Mouse (Mus musculus) lung, adult 2 months (tissue): ENCODE data around the gene Rgs1.

Experiments used
- CTCF ChIP-seq: fragments of 200-500 bp; IDR thresholded peaks from 2 replicates; pipeline ENCODE4 v1.5.1; 2011; ENCODE audit warnings: mild to moderate bottlenecking, low read length, control low read depth; ENCODE audit not compliant: insufficient read depth
- POLR2A ChIP-seq: fragments of 200-500 bp; IDR thresholded peaks from 2 replicates; pipeline ENCODE4 v1.6.1; 2011; ENCODE audit warnings: low read depth, mild to moderate bottlenecking, control low read depth, low read length, borderline replicate concordance; ENCODE audit errors: extremely low read depth

- no peak for TF ChIP-seq POLR2A
- no peak for TF ChIP-seq CTCF
Observed at GRCm38 (mm10) chr1:144239195-144239594, 9.8 kb downstream of the Rgs1 start.
